Mouse (Mus musculus) v-Abl transformed pro-B cells (cell line): ENCODE data around the gene Gramd2.

Source experiments
- in situ Hi-C, 2 experiments: fragments of 400-800 bp; cut with MboI; formaldehyde crosslinking; loops; one replicate each; pipeline ENCODE4 v1.15.1; 2025; ENCODE audit not compliant: unreplicated experiment in 2 of 2

Gramd2 gene

GRCm38 (mm10) chr9:59666813-59667212, 13.1 kb upstream of the Gramd2 start:
- in situ Hi-C loops: loop anchor here in 1 of 2 experiments (5.0 kb wide), 1 partner anchor 320 kb away; no protein-coding TSS in a partner anchor

DNA sequence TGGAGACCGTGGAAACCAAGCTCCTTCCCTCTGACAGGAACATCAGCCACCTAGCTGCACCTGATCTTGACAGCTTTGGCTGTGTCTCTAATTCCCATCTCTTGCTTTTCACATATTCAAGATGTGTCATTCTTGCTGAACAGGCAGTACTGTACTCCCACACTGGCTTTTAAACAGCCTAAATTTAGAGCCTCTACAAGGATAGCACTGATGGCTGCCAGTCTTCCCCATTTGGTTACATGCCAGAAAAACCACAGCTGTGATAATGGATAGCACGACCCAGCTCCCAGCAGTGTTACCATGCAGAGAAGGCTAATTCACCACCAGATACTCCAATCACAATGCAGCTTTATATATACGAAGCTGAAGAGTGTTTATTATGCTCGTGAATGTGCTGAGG, 12.7 kb upstream of the Gramd2 start:
- in situ Hi-C loops: loop anchor here in 1 of 2 experiments (5.0 kb wide), 1 partner anchor 320 kb away; no protein-coding TSS in a partner anchor

GRCm38 (mm10) chr9:59667904-59668303, 12.0 kb upstream of the Gramd2 start:
- in situ Hi-C loops: loop anchor here in 1 of 2 experiments (5.0 kb wide), 1 partner anchor 321 kb away; no protein-coding TSS in a partner anchor

- in situ Hi-C loops: loop anchor here in 1 of 2 experiments (5.0 kb wide), 1 partner anchor 321 kb away; no protein-coding TSS in a partner anchor
Measured at GRCm38 (mm10) chr9:59668473-59668872, 11.5 kb upstream of the Gramd2 start.

- in situ Hi-C loops: loop anchor here in 1 of 2 experiments (5.0 kb wide), 1 partner anchor 322 kb away; no protein-coding TSS in a partner anchor
Measured at GRCm38 (mm10) chr9:59669172-59669571, 10.8 kb upstream of the Gramd2 start.

GRCm38 (mm10) chr9:59672195-59672894, 7.6 kb upstream of the Gramd2 start:
- in situ Hi-C loops: loop anchor here (5.0 to 10.0 kb wide), 2 partner anchors 105 to 658 kb away; no protein-coding TSS in a partner anchor

DNA sequence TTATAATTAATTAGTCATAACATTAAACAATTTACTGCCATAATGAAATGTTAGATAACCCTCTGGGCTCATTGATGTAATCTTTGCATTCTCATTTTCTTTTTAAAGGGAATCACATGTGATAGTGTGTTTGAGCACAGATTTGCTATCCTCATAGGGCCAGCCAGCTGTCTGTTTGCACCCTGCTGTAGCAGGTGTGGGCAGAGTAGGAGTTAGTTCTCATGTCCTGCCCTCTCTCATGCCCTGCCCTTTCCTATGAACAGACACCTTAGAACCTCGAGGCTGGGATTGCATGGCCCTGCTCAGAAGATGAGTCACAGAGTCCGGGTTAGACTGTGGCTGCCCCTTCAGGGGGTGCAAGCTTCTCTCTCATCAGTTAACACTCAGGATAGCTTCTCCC, 6.5 kb upstream of the Gramd2 start:
- in situ Hi-C loops: loop anchor here (5.0 to 10.0 kb wide), 2 partner anchors 106 to 659 kb away; no protein-coding TSS in a partner anchor

- in situ Hi-C loops: loop anchor here (5.0 to 10.0 kb wide), 2 partner anchors 338 to 661 kb away; no protein-coding TSS in a partner anchor
Measured at GRCm38 (mm10) chr9:59675598-59675997, 4.3 kb upstream of the Gramd2 start.

DNA sequence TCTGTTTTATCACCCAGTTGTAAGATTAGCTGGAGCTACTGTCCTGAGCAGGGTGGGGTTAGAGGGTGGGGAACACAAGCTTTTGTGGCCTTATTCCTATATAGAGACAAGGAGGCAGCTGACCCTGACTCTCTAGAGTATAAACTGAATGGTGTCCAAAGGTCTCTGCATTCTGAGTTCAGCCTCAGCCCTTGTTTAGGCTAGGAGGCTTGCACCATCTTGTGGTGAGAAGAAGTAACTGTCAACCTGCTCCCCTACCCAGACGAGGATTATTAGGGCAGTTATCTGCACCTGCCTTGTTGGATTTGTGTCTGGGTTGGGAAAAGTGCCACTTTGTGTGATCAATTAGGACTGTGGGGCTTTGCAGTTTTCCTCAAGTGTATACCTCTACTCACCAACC, 1.6 kb upstream of the Gramd2 start:
- in situ Hi-C loops: loop anchor here (5.0 to 10.0 kb wide), 2 partner anchors 341 to 664 kb away; no protein-coding TSS in a partner anchor

GRCm38 (mm10) chr9:59680534-59680875, 561 bp downstream of the Gramd2 start:
- in situ Hi-C loops: loop anchor here in 1 of 2 experiments (10.0 kb wide), 1 partner anchor 766 kb away; no protein-coding TSS in a partner anchor

DNA sequence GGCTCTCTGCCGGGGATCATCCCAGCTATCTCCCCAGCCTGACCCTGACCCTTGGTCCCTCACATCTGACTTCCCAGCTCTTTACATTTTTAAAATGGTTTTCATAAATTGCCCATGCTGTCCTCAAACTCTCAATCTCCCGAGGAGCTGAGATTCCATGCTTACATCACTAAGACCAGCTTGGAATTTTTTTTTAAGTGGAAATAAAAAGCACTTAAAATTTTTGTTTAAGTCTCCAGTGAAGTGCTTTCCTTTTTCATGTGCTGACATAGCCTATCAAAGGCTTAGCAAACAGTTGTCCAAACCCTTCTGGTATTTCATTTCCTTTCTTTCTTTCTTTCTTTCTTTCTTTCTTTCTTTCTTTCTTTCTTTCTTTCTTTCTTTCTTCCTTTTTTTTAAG, 4.1 kb downstream of the Gramd2 start:
- in situ Hi-C loops: loop anchor here in 1 of 2 experiments (10.0 kb wide), 1 partner anchor 769 kb away; no protein-coding TSS in a partner anchor

- in situ Hi-C loops: loop anchor here in 1 of 2 experiments (10.0 kb wide), 1 partner anchor 773 kb away; no protein-coding TSS in a partner anchor
Measured at GRCm38 (mm10) chr9:59687416-59688046, 7.6 kb downstream of the Gramd2 start.

DNA sequence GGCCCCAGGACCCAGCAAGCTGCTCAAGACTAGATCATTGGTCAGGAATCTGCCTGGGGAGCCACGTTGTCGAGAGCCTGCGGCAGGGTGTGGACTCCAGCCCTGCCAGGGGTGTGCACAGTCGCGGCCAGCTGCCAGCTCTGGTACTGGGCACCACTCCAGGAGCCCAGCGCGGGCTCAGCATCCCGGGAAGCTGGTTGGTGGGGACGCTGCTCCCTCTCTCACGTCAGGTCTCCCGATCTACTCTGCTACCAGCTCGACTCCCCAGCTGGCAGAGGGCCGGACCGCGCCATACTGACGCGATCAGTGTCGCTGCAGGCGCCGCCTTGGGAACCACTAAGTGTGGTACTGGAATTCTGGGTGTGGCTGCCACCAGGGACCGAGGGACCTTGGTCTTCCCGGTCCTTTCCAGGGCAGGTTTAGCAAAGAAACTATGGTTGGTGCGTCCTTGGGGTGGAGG, 11.7 kb downstream of the Gramd2 start:
- in situ Hi-C loops: no loop called here

DNA sequence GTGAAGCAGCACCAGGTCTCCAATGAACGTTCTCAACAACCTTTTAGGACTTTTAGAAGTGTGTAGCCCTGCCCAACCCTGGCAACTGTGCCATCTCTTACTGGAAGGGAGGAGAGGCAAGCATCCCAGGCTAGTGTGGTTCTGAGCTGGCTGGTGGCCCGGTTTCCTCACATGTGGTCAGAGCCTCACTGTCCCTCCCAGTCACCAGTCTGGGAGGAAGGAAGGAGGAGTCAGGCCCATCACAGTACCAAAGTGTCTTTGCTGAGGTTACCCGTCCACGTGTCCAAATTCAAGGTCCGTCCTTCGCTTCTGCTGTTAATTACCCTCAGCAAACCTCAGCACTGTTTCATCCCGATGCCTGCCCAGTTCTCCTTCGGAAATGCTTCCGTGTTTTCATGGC, 12.2 kb downstream of the Gramd2 start:
- in situ Hi-C loops: no loop called here

GRCm38 (mm10) chr9:59694571-59695450, 14.9 kb downstream of the Gramd2 start:
- in situ Hi-C loops: no loop called here

DNA sequence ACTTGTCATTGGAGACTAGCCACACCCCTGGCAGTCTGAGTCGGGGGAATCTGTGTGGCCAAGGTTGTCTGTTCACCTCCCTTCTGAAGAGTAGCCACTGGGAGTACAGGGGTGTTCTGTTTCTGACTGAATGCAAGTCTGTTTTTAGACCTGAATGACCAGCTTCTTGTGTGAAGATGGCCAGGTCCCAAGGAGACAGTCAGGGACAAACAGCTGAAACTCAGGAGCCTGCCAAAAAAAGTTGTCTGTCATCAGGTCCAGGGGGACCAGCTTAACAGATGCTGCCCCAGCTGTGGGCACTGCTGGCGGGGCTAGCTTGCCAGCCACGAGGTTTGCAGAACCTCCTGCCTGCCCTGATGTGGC, 15.5 kb downstream of the Gramd2 start:
- in situ Hi-C loops: no loop called here

DNA sequence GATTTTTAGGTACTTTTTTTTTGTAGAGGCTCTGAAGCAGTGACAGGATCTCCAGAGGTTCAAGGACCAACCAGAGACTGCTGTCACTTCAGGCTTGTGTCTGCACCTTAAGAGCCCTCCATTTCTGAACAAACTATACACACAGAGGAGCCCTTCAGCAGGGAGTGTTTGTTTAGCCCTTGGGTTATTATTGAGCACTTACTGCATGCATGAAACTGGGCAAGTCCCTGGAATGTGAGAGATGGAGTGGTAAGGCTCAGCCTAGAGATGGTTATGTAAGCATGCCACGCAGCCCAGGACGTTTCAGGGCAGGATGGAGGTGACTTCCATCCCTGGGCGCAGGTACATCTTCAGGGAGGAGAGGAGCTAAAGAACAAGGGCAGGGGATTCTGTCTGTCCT, 16.4 kb downstream of the Gramd2 start:
- in situ Hi-C loops: no loop called here

DNA sequence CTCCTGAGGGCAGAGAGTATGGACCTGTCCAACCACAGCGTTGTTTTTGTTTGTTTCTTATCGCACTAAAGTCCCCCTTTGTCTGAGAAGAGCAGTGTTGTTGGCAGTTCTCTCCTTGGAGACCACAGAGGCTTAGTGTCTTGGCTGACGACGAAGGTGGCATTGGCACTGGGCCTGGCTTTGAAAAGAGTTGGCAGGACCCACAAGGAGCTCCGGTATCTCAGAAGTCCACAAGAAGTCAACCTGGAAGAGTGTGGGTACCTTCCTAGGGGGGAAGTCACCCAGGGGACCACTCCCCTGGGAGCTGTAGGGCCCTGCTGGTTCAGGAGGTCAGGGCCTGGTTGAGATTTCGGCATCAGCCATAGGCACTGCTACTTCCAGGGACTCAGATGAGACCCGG, 21.1 kb downstream of the Gramd2 start:
- in situ Hi-C loops: no loop called here

DNA sequence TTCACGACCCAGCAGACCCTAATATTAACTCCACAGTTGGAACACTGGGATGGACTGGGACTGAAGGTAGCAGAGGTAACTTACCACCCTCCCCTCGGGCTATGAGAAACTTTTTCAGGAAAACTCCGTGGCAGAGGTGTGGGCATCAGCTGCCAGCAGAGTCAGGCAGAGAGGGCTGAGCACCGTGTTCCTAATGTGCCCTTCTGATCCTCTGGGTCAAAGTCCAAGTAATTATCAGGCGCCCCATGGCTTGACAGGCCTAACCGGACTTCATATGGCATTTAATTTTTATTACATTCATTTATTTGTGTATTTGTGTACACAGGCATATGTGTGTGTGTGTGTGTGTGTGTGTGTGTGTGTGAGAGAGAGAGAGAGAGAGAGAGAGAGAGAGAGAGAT, 23.2 kb downstream of the Gramd2 start:
- in situ Hi-C loops: no loop called here
